Mouse (Mus musculus) gastrocnemius, postnatal 10 days (tissue): ENCODE measurements at regions not wholly inside any gene's neighbourhood (a gene's known extent, or its start where the extent isn't known, plus 50 kb on each side); places are given as distances from the start of the nearest gene placed in this dataset.

Experiments used
- DNase-seq: peaks from one replicate; pipeline ENCODE4 v3.0.0; 2021; ENCODE audit warnings: mixed read lengths

DNA sequence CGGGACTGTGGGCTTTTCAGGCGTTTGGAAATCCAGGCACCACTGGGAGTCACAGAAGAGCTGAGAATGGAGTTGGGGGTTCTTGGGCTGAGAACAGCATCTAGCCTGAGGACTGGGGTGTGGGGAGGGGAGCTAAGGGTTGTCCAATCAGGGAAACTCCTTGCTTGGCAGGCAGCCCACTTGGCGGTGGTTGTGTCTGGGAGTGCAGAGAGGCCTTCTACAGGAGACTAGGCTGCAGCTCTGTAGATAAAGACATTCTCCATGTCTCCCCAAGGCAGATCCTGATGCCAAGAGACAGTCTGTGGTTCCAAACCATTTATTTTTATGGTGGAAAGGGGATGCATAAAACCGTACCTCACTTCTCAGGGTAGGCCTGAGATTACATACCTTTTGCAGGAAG lies 774.6 kb downstream of the Brinp1 start:
- peak; percentile 7 for DNase-seq

DNA sequence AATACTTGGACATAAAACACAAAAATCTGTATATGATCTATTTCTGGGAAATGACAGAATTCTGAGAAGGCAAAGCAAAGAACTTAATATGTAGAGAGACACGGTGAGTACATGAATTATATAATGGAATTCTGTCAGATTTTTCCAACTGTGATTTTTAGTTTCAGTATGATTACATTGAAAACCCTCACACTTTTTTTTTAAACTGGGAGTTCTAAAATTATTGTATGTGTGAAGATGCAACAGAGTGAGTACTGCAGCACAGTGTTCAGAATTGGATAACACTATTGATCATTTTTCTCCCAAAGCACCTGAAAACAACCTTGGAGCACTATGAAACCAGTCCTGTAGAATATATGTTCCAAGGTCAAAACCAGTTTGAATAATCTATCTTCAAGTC lies 797.7 kb downstream of the Brinp1 start:
- no peak for DNase-seq

DNA sequence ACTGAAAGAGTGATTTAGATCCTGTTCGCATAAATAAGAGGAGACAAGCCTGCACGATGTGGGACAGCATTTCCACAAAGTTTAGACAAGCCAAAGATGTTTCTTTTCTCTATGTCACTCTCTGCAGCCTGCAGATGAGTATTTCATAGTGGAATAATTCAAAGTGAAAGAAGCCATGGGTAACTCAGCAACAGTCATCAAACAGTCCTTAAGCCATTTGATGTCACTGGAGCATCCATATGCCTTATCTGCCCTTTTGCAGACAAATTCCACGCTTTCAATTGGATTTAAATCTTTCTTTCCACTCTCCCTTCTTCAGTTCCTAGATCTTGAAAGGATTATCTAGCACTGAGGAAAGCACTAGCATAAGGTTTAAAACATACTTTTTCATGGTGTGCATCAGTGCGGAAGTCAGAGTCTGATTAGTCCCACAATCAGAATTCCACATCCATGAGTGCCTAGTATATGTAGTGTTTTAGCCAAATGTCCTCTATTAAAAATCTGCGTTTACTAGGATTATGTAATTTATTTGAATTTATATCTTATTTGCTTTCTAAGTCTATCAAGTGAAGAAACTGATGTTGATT lies 805.6 kb downstream of the Brinp1 start:
- DNase-seq: no peak

DNA sequence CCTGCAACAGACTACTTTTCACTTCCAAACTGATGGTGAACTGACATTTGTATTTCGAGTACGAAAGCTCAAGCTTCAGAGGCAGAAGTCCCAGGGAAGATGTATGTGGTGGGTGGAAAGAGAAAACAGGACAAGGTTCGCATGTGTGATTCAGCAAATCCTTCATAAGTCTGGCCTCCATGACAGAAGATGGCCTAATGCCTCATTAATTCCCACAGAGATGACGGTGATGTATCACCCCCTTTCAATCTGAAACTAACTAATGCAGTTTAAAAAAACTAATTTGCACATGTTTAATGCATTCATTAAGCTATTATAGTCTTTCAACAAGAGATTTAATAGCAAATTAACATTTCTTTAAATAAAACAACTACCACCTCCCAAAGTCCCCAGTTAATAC lies 826.1 kb downstream of the Brinp1 start:
- DNase-seq: no peak

DNA sequence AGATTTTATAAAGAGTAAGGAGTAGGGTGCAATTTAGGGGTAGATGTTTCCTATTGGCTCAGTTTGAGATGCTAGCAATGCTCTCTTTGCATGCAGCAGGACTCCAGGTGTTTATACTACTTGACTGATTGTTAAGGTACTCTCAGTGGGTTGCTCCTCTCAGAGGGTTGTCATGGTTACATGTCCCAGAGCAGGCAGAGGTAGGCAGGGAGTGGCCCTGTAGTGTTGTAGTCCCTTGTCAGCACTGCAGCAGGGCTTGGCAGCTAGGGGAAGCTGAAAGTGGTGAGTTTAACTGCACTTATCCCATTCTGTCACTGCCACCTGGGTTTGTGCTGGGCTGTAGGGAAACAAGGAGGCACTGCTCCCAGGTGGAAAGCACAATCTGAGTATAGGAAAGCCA lies 839.7 kb downstream of the Brinp1 start:
- DNase-seq: no peak

DNA sequence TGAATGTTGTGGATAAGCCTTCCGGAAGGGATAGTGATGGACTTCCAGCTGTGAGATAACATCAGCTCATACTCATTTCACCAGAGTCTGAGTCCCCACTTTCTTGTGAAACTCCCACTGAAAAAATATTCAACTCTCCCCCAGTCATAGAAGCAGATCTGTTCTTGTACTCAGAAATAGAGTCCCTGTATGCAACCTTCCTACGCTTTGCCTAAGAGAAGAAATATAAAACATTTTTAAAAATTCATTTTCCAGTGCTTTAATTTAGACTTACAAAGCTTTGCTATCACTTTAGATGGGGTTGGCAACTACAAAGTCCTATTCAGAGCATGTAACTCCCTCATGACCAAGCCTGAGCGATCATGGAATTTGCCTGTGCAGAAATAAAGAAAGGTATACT lies 868.9 kb downstream of the Brinp1 start:
- DNase-seq: no peak

DNA sequence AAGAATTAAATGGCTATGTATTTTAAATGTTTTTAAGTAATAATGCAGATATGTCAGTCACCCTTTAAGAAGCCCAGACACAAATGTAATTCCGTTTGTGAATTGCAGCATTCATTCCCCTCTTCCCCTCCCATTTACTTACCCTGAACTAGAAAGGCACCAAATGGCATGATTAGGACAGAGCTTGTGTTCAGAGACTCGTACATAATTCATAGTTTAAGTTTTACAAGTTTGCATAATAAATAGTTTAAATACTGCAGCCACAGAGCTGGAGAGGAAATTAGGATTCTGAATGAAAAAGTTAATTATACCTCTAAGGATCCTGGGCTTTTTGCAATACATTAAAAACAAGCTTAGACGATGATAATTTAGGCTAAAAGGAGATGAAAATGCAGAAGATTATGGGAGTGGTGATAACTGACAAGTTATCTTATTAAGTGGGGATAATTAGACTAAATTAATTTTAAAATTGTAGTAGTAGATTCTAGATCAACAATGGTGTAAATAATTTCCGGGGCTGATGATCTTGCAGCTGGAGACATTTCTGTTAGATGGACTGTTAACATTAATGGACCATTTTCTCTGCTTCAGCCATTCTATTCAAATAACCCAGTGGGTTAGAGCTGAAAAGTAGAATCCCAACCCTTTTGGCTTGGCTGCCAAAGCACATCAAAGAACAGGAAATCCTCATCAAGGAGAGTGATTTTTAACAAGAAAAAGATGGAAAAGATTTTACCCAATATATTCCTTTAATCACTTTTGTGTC lies 897.2 kb downstream of the Brinp1 start:
- no peak for DNase-seq

GRCm38 (mm10) chr4:68022891-68023303 lies 931.3 kb downstream of the Brinp1 start:
- no peak for DNase-seq

DNA sequence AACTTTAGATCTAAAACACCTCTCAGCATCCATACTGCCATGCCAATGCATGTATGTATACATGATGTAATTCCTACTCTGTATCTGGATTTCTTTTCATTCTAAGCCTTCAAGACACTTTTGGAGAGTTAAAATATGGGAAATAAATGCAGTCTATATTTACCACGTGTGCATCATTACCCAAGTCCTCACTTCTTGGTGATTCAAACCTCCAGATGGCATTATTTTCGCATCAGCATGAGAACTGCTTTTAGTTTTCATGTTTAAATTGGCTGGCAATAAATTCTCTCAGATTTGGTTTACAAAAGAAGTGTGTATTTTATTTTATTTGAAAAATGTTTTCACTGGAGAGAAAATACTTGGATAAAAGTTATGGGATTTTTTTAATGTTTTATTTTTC lies 942.8 kb downstream of the Brinp1 start:
- no peak for DNase-seq

DNA sequence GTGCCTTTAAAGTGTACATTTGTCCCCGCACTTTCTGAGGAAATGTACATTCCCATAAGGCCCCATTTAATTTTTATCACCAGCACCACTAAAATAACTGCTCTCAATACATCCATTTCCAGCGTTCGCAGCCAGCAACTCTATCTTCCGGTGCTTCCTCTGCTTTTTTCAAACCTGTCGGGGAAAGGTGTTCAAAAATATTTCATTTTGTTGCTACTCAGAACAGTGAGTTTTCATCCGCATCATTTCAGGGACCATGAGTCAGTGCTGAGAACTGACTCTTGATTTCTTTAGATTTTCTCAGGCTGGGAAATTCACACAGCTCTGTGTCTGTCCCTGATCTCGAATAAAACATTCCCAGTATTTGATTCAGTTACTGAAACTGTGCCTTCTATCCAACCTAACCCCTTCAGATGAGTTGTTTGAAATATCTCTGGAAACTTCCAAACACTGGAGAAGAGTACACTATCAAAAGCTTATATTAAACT lies 959.4 kb downstream of the Brinp1 start:
- DNase-seq: no peak

GRCm38 (mm10) chr4:67963456-67963855 lies 990.7 kb downstream of the Brinp1 start:
- DNase-seq: no peak

GRCm38 (mm10) chr4:67948000-67948399 lies 1006.2 kb downstream of the Brinp1 start:
- no peak for DNase-seq

GRCm38 (mm10) chr4:67932481-67932880 lies 1021.7 kb downstream of the Brinp1 start:
- DNase-seq: no peak

- no peak for DNase-seq
Measured at GRCm38 (mm10) chr4:67899109-67899508, 1055.1 kb downstream of the Brinp1 start.

DNA sequence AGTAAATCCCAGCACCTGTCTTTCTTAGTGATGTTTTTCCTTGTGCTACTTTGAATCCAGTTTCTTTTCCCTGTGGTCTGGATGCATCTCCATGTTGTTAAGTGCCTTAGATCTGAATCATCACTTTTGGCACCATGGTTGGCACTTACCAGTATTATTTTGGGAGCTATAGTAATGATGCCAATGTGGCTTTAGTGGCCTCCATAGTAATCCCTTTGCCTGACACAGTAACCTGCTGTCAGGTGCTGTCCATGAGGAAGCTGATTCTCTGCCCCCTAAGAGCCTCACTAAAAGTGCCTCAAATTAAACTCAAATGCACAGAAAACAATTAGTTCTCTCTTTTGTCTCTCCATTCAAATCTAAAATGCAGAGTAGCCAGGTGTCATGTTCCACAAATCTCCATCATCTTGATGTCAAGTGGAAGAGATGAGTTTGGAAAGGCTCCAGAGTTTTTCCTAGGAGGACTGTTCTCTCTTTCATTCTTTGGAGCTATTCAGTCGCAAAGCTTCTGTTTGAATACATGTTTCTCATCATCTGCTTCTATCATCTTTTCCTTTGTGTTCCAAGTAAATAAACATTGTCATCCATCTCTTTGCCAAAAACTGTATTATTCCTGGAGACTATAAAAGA lies 1062.1 kb downstream of the Brinp1 start:
- no peak for DNase-seq

GRCm38 (mm10) chr4:67887954-67888353 lies 1060.6 kb downstream of the Tlr4 start:
- no peak for DNase-seq

- no peak for DNase-seq
Measured at GRCm38 (mm10) chr4:67885204-67885603, 1057.8 kb downstream of the Tlr4 start.

GRCm38 (mm10) chr4:67862218-67862617 lies 1034.8 kb downstream of the Tlr4 start:
- DNase-seq: no peak

- DNase-seq: no peak
Measured at GRCm38 (mm10) chr4:67861801-67862200, 1034.4 kb downstream of the Tlr4 start.

- no peak for DNase-seq
Measured at GRCm38 (mm10) chr4:67853001-67853400, 1025.6 kb downstream of the Tlr4 start.

- no peak for DNase-seq
Measured at GRCm38 (mm10) chr4:67833397-67833796, 1006.0 kb downstream of the Tlr4 start.

DNA sequence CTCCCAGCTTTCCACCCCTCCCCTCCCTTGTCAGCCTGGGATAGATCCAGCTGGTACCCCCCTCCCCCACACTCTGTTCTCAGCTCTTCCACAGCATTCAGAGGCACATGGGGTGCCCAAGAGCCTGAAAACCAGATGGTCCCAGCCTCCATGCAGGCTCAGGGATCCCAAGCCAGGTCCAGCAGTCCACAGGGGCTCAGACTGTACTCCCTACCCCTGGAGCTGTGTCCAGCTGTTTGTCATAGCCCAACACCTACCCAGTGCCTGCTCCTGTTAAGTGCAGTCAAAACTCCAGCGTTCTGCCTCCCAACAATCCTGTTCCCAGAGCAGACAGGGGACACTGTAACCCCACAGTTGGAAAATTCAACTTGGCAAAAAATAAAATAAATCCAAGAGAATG lies 998.1 kb downstream of the Tlr4 start:
- no peak for DNase-seq

GRCm38 (mm10) chr4:67796050-67796449 lies 968.7 kb downstream of the Tlr4 start:
- DNase-seq: no peak
